Mouse (Mus musculus): Measurements from ENCODE around the gene Ubl7. TPM values are rescaled to one million over a fixed set of nuclear protein-coding genes. Genes with fewer than 3 reads are reported as not detected.
"Not testable (repeated sequence)": the region's sequence is repeated elsewhere in the genome, so short reads cannot be mapped to it uniquely, and the experiment has no call there.

Gene Ubl7
- polyA plus RNA-seq, 1 experiment = 88.3 TPM

- Histone ChIP-seq H3K4me1 (ENCODE audit: control insufficient read depth, insufficient read depth, insufficient read length) (peaks cover 4% of the 10 kb centered on the region; the same call in 1 of the 2 replicates), H3K36me3 (ENCODE audit: control insufficient read depth, insufficient read depth, low read length) (no peaks in the 10 kb centered on the region), H3K27me3 (ENCODE audit: control insufficient read depth, insufficient read depth, low read length) (no peaks in the 10 kb centered on the region), H3K27ac (ENCODE audit: insufficient read depth, low read length) (no peak overlapping the region), H3K4me3 (ENCODE audit: extremely low read depth, insufficient read depth, insufficient read length) (no peak overlapping the region)
- TF ChIP-seq POLR2A (IDR thresholded peaks at IDR 0.05; ENCODE audit: low read depth, low read length) (no peak), CTCF (IDR thresholded peaks at IDR 0.05; ENCODE audit: extremely low read depth, insufficient read depth, insufficient read length, insufficient replicate concordance) (no peak)
- DNase-seq (ENCODE audit: low read depth in 1 of 2, low spot score in 2 of 2) = no peak
- 91% methylated on average over 6 of the region's 6 CpGs for WGBS
These were observed 42.0 kb upstream of the Ubl7 start for GRCm38 (mm10) chr9:57868767-57869166.

- Histone ChIP-seq H3K4me3 (ENCODE audit: extremely low read depth, insufficient read depth, insufficient read length) (no peak overlapping the region), H3K4me1 (ENCODE audit: control insufficient read depth, insufficient read depth, insufficient read length) (peaks cover 4% of the 10 kb centered on the region; the same call in 1 of the 2 replicates), H3K27me3 (ENCODE audit: control insufficient read depth, insufficient read depth, low read length) (no peaks in the 10 kb centered on the region), H3K27ac (ENCODE audit: insufficient read depth, low read length) (no peak overlapping the region), H3K36me3 (ENCODE audit: control insufficient read depth, insufficient read depth, low read length) (no peaks in the 10 kb centered on the region)
- no peak for DNase-seq (ENCODE audit: low read depth in 1 of 2, low spot score in 2 of 2)
- 62% methylated on average over 2 of the region's 2 CpGs for WGBS
- TF ChIP-seq CTCF (IDR thresholded peaks at IDR 0.05; ENCODE audit: extremely low read depth, insufficient read depth, insufficient read length, insufficient replicate concordance) = no peak
- TF ChIP-seq POLR2A (IDR thresholded peaks at IDR 0.05; ENCODE audit: low read depth, low read length) = no peak
These were observed 40.4 kb upstream of the Ubl7 start for GRCm38 (mm10) chr9:57870273-57870816.

GRCm38 (mm10) chr9:57874134-57874533, 36.6 kb upstream of the Ubl7 start:
- no peak for DNase-seq (ENCODE audit: low read depth in 1 of 2, low spot score in 2 of 2)
- H3K4me1 ChIP-seq (ENCODE audit: control insufficient read depth, insufficient read depth, insufficient read length) = peaks cover 2% of the 10 kb centered on the region; the same call in 1 of the 2 replicates
- WGBS = 49% methylated on average over 5 of the region's 5 CpGs
- TF ChIP-seq CTCF (IDR thresholded peaks at IDR 0.05; ENCODE audit: extremely low read depth, insufficient read depth, insufficient read length, insufficient replicate concordance) = no peak
- H3K27ac ChIP-seq (ENCODE audit: insufficient read depth, low read length) = no peak overlapping the region
- H3K27me3 ChIP-seq (ENCODE audit: control insufficient read depth, insufficient read depth, low read length) = no peaks in the 10 kb centered on the region
- no peaks in the 10 kb centered on the region for H3K36me3 ChIP-seq (ENCODE audit: control insufficient read depth, insufficient read depth, low read length)
- H3K4me3 ChIP-seq (ENCODE audit: extremely low read depth, insufficient read depth, insufficient read length) = no peak overlapping the region

GRCm38 (mm10) chr9:57874994-57875393, 35.8 kb upstream of the Ubl7 start:
- Histone ChIP-seq H3K4me1 (ENCODE audit: control insufficient read depth, insufficient read depth, insufficient read length) (peaks cover 2% of the 10 kb centered on the region; the same call in 1 of the 2 replicates), H3K27me3 (ENCODE audit: control insufficient read depth, insufficient read depth, low read length) (no peaks in the 10 kb centered on the region), H3K36me3 (ENCODE audit: control insufficient read depth, insufficient read depth, low read length) (no peaks in the 10 kb centered on the region), H3K27ac (ENCODE audit: insufficient read depth, low read length) (no peak overlapping the region), H3K4me3 (ENCODE audit: extremely low read depth, insufficient read depth, insufficient read length) (no peak overlapping the region)
- TF ChIP-seq CTCF (IDR thresholded peaks at IDR 0.05; ENCODE audit: extremely low read depth, insufficient read depth, insufficient read length, insufficient replicate concordance) (no peak), POLR2A (IDR thresholded peaks at IDR 0.05; ENCODE audit: low read depth, low read length) (no peak)
- DNase-seq (ENCODE audit: low read depth in 1 of 2, low spot score in 2 of 2) = no peak
- WGBS = 78% methylated on average over 3 of the region's 3 CpGs

GRCm38 (mm10) chr9:57879213-57879612, 31.6 kb upstream of the Ubl7 start:
- TF ChIP-seq CTCF (IDR thresholded peaks at IDR 0.05; ENCODE audit: extremely low read depth, insufficient read depth, insufficient read length, insufficient replicate concordance) = no peak
- TF ChIP-seq POLR2A (IDR thresholded peaks at IDR 0.05; ENCODE audit: low read depth, low read length) = no peak
- H3K27me3 ChIP-seq (ENCODE audit: control insufficient read depth, insufficient read depth, low read length) = no peaks in the 10 kb centered on the region
- WGBS = 56% methylated on average over 3 of the region's 3 CpGs
- no peak overlapping the region for H3K4me3 ChIP-seq (ENCODE audit: extremely low read depth, insufficient read depth, insufficient read length)
- H3K36me3 ChIP-seq (ENCODE audit: control insufficient read depth, insufficient read depth, low read length) = no peaks in the 10 kb centered on the region
- H3K4me1 ChIP-seq (ENCODE audit: control insufficient read depth, insufficient read depth, insufficient read length) = no peaks in the 10 kb centered on the region
- no peak for DNase-seq (ENCODE audit: low read depth in 1 of 2, low spot score in 2 of 2)
- H3K27ac ChIP-seq (ENCODE audit: insufficient read depth, low read length) = no peak overlapping the region

- WGBS = 45% methylated on average over 4 of the region's 4 CpGs
- no peak overlapping the region for H3K4me3 ChIP-seq (ENCODE audit: extremely low read depth, insufficient read depth, insufficient read length)
- no peaks in the 10 kb centered on the region for H3K4me1 ChIP-seq (ENCODE audit: control insufficient read depth, insufficient read depth, insufficient read length)
- TF ChIP-seq CTCF (IDR thresholded peaks at IDR 0.05; ENCODE audit: extremely low read depth, insufficient read depth, insufficient read length, insufficient replicate concordance) (no peak), POLR2A (IDR thresholded peaks at IDR 0.05; ENCODE audit: low read depth, low read length) (no peak)
- no peak for DNase-seq (ENCODE audit: low read depth in 1 of 2, low spot score in 2 of 2)
- no peak overlapping the region for H3K27ac ChIP-seq (ENCODE audit: insufficient read depth, low read length)
- H3K36me3 ChIP-seq (ENCODE audit: control insufficient read depth, insufficient read depth, low read length) = no peaks in the 10 kb centered on the region
- H3K27me3 ChIP-seq (ENCODE audit: control insufficient read depth, insufficient read depth, low read length) = no peaks in the 10 kb centered on the region
These were observed 30.5 kb upstream of the Ubl7 start for GRCm38 (mm10) chr9:57880278-57880677.

- not testable (repeated sequence) for H3K4me3 ChIP-seq (ENCODE audit: extremely low read depth, insufficient read depth, insufficient read length); DNase-seq (ENCODE audit: low read depth in 1 of 2, low spot score in 2 of 2); H3K36me3 ChIP-seq (ENCODE audit: control insufficient read depth, insufficient read depth, low read length); H3K4me1 ChIP-seq (ENCODE audit: control insufficient read depth, insufficient read depth, insufficient read length); H3K27me3 ChIP-seq (ENCODE audit: control insufficient read depth, insufficient read depth, low read length); H3K27ac ChIP-seq (ENCODE audit: insufficient read depth, low read length)
- WGBS = 73% methylated on average over 2 of the region's 2 CpGs
These were observed 29.0 kb upstream of the Ubl7 start for GRCm38 (mm10) chr9:57881781-57882180.
